Mouse (Mus musculus): ENCODE measurements around the gene Fbxo47. TPM values are rescaled to one million over a fixed set of nuclear protein-coding genes. Genes with fewer than 3 reads are reported as not detected.

Fbxo47 gene
- polyA plus RNA-seq, 2 experiments: 0.22 to 0.58 TPM

GRCm38 (mm10) chr11:97818571-97818970 lies 65.4 kb downstream of the Fbxo47 start:
- Histone ChIP-seq H3K27ac (replicated peaks; ENCODE audit: low read depth, low read length) (no peak overlapping the region), H3K9ac (ENCODE audit: low read depth, low read length, severe bottlenecking) (0 out of 2 replicates have a peak overlapping the region, but pooled peaks have one; percentile 34), H3K4me2 (replicated peaks; ENCODE audit: low read depth, low read length, severe bottlenecking) (no peak overlapping the region), H3K27me3 (ENCODE audit: control insufficient read depth, insufficient read depth, low read length) (no peaks in the 10 kb centered on the region), H3K36me3 (ENCODE audit: control insufficient read depth, insufficient read depth, low read length) (peaks cover 87% of the 10 kb centered on the region), H3K9me3 (ENCODE audit: control insufficient read depth, low read length) (no peaks in the 10 kb centered on the region), H3K4me3 (replicated peaks; ENCODE audit: low read length) (no peak overlapping the region), H3K4me1 (ENCODE audit: control insufficient read depth, insufficient read depth, low read length) (peaks cover 22% of the 10 kb centered on the region)
- DNase-seq (ENCODE audit: low spot score) (no peak), ATAC-seq (ENCODE audit: low FRiP score, low read depth) (no peak)
- WGBS: 13% methylated on average over 4 of the region's 4 CpGs
- TF ChIP-seq POLR2A (IDR thresholded peaks at IDR 0.05; ENCODE audit: borderline replicate concordance, extremely low read depth, insufficient read depth, insufficient read length): no peak

- no peak for DNase-seq (ENCODE audit: low spot score)
- Histone ChIP-seq H3K4me2 (replicated peaks; ENCODE audit: low read depth, low read length, severe bottlenecking) (no peak overlapping the region), H3K36me3 (ENCODE audit: control insufficient read depth, insufficient read depth, low read length) (peaks cover 87% of the 10 kb centered on the region), H3K4me3 (replicated peaks; ENCODE audit: low read length) (no peak overlapping the region), H3K9ac (ENCODE audit: low read depth, low read length, severe bottlenecking) (no peak overlapping the region), H3K4me1 (ENCODE audit: control insufficient read depth, insufficient read depth, low read length) (peaks cover 27% of the 10 kb centered on the region), H3K27me3 (ENCODE audit: control insufficient read depth, insufficient read depth, low read length) (no peaks in the 10 kb centered on the region), H3K27ac (replicated peaks; ENCODE audit: low read depth, low read length) (no peak overlapping the region), H3K9me3 (ENCODE audit: control insufficient read depth, low read length) (no peaks in the 10 kb centered on the region)
- 42% methylated on average over 6 of the region's 6 CpGs for WGBS
- ATAC-seq (ENCODE audit: low FRiP score, low read depth): no peak
- no peak for TF ChIP-seq POLR2A (IDR thresholded peaks at IDR 0.05; ENCODE audit: borderline replicate concordance, extremely low read depth, insufficient read depth, insufficient read length)
Observed at GRCm38 (mm10) chr11:97818003-97818402, 66.0 kb downstream of the Fbxo47 start.

- no peak overlapping the region for H3K4me2 ChIP-seq (replicated peaks; ENCODE audit: low read depth, low read length, severe bottlenecking)
- no peak overlapping the region for H3K27ac ChIP-seq (replicated peaks; ENCODE audit: low read depth, low read length)
- H3K9me3 ChIP-seq (ENCODE audit: control insufficient read depth, low read length): no peaks in the 10 kb centered on the region
- no peak for TF ChIP-seq POLR2A (IDR thresholded peaks at IDR 0.05; ENCODE audit: borderline replicate concordance, extremely low read depth, insufficient read depth, insufficient read length)
- H3K4me1 ChIP-seq (ENCODE audit: control insufficient read depth, insufficient read depth, low read length): peaks cover 33% of the 10 kb centered on the region
- no peak for DNase-seq (ENCODE audit: low spot score)
- H3K4me3 ChIP-seq (replicated peaks; ENCODE audit: low read length): no peak overlapping the region
- WGBS: 41% methylated on average over 5 of the region's 5 CpGs
- peaks cover 81% of the 10 kb centered on the region for H3K36me3 ChIP-seq (ENCODE audit: control insufficient read depth, insufficient read depth, low read length)
- H3K9ac ChIP-seq (ENCODE audit: low read depth, low read length, severe bottlenecking): no peak overlapping the region
- H3K27me3 ChIP-seq (ENCODE audit: control insufficient read depth, insufficient read depth, low read length): no peaks in the 10 kb centered on the region
- ATAC-seq (ENCODE audit: low FRiP score, low read depth): no peak
Observed at GRCm38 (mm10) chr11:97817379-97817778, 66.6 kb downstream of the Fbxo47 start.

- H3K36me3 ChIP-seq (ENCODE audit: control insufficient read depth, insufficient read depth, low read length): peaks cover 77% of the 10 kb centered on the region
- 41% methylated on average over 9 of the region's 9 CpGs for WGBS
- DNase-seq (ENCODE audit: low spot score): no peak
- H3K27ac ChIP-seq (replicated peaks; ENCODE audit: low read depth, low read length): no peak overlapping the region
- no peak overlapping the region for H3K4me2 ChIP-seq (replicated peaks; ENCODE audit: low read depth, low read length, severe bottlenecking)
- no peak overlapping the region for H3K4me3 ChIP-seq (replicated peaks; ENCODE audit: low read length)
- no peak for ATAC-seq (ENCODE audit: low FRiP score, low read depth)
- H3K4me1 ChIP-seq (ENCODE audit: control insufficient read depth, insufficient read depth, low read length): peaks cover 36% of the 10 kb centered on the region
- H3K27me3 ChIP-seq (ENCODE audit: control insufficient read depth, insufficient read depth, low read length): no peaks in the 10 kb centered on the region
- TF ChIP-seq POLR2A (IDR thresholded peaks at IDR 0.05; ENCODE audit: borderline replicate concordance, extremely low read depth, insufficient read depth, insufficient read length): no peak
- H3K9ac ChIP-seq (ENCODE audit: low read depth, low read length, severe bottlenecking): no peak overlapping the region
- H3K9me3 ChIP-seq (ENCODE audit: control insufficient read depth, low read length): no peaks in the 10 kb centered on the region
Observed at GRCm38 (mm10) chr11:97816916-97817315, 67.0 kb downstream of the Fbxo47 start.

- no peak for DNase-seq (ENCODE audit: low spot score)
- ATAC-seq (ENCODE audit: low FRiP score, low read depth): no peak
- no peak overlapping the region for H3K27ac ChIP-seq (replicated peaks; ENCODE audit: low read depth, low read length)
- H3K36me3 ChIP-seq (ENCODE audit: control insufficient read depth, insufficient read depth, low read length): peaks cover 76% of the 10 kb centered on the region
- peaks cover 42% of the 10 kb centered on the region for H3K4me1 ChIP-seq (ENCODE audit: control insufficient read depth, insufficient read depth, low read length)
- H3K4me3 ChIP-seq (replicated peaks; ENCODE audit: low read length): no peak overlapping the region
- H3K9me3 ChIP-seq (ENCODE audit: control insufficient read depth, low read length): no peaks in the 10 kb centered on the region
- TF ChIP-seq POLR2A (IDR thresholded peaks at IDR 0.05; ENCODE audit: borderline replicate concordance, extremely low read depth, insufficient read depth, insufficient read length): no peak
- H3K9ac ChIP-seq (ENCODE audit: low read depth, low read length, severe bottlenecking): no peak overlapping the region
- no peak overlapping the region for H3K4me2 ChIP-seq (replicated peaks; ENCODE audit: low read depth, low read length, severe bottlenecking)
- WGBS: 66% methylated on average over 5 of the region's 5 CpGs
- H3K27me3 ChIP-seq (ENCODE audit: control insufficient read depth, insufficient read depth, low read length): no peaks in the 10 kb centered on the region
Observed at GRCm38 (mm10) chr11:97816176-97816575, 67.8 kb downstream of the Fbxo47 start.

- H3K4me3 ChIP-seq (replicated peaks; ENCODE audit: low read length): no peak overlapping the region
- no peaks in the 10 kb centered on the region for H3K27me3 ChIP-seq (ENCODE audit: control insufficient read depth, insufficient read depth, low read length)
- WGBS: 70% methylated on average over 11 of the region's 11 CpGs
- no peaks in the 10 kb centered on the region for H3K9me3 ChIP-seq (ENCODE audit: control insufficient read depth, low read length)
- ATAC-seq (ENCODE audit: low FRiP score, low read depth) (no peak), DNase-seq (ENCODE audit: low spot score) (no peak)
- no peak for TF ChIP-seq POLR2A (IDR thresholded peaks at IDR 0.05; ENCODE audit: borderline replicate concordance, extremely low read depth, insufficient read depth, insufficient read length)
- peaks cover 76% of the 10 kb centered on the region for H3K36me3 ChIP-seq (ENCODE audit: control insufficient read depth, insufficient read depth, low read length)
- H3K27ac ChIP-seq (replicated peaks; ENCODE audit: low read depth, low read length): no peak overlapping the region
- H3K9ac ChIP-seq (ENCODE audit: low read depth, low read length, severe bottlenecking): no peak overlapping the region
- H3K4me2 ChIP-seq (replicated peaks; ENCODE audit: low read depth, low read length, severe bottlenecking): no peak overlapping the region
- peaks cover 43% of the 10 kb centered on the region for H3K4me1 ChIP-seq (ENCODE audit: control insufficient read depth, insufficient read depth, low read length)
Observed at GRCm38 (mm10) chr11:97815736-97816135, 68.2 kb downstream of the Fbxo47 start.

Data from limb, embryonic 14.5 days (tissue).